Mouse (Mus musculus): Measurements from ENCODE around the gene Gnb1.

The Gnb1 gene

DNA sequence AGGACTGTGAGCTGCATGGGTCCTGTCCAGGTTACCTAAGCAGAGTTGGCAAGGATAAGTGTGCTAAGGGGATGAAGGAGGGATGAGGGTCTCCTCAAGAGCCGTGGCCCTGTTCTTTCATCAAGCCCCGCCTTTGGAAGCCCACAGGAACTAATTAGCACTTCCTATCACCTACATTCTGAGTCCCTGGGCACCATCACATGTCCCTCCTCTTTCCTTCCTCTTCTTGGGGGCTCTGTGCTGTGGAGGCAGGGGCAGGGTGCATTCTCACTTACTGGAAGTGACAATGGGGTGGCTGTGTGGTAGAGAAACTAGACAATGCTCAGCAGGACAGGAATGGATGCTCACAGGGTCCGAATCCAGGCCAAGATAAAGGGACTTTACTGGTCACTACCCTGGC lies 3.4 kb upstream of the Gnb1 start:
- no peak for DNase-seq

GRCm38 (mm10) chr4:155488232-155489025 lies 2.7 kb upstream of the Gnb1 start:
- DNase-seq, result peak; percentile 61

- no peak for DNase-seq
Observed at GRCm38 (mm10) chr4:155489101-155489970, 1.8 kb upstream of the Gnb1 start.

GRCm38 (mm10) chr4:155490456-155490855 lies 705 bp upstream of the Gnb1 start:
- DNase-seq, result no peak

DNA sequence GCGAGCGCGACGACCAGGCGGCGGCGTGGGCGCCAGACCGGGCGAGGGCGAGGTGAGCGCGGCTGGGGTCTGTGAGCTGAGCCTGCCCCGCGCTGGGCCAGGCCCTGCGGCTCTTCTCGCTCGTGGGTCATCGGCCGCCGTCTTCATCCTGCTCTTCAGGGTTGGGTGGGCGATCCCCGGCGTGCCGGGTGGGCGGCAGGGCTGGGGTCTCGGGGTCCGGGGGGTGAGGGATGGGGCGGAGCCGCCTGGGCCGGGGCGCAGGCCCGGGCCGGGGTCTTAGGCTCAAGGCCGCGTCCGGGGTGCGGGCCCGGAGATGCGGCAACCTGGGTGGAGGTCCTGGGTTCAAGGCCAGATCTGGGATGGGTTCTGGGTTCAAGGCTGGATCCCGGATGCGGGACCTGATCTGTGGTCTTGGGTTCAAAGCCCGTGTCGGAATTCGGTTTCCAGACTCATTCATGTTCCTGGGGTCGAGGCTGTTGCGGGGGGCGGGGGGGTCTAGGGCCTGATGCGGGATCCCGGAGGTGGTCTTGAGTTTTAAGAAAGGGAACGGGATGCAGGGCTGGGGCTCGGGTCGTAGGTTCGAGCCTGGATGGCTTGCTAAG lies 469 bp downstream of the Gnb1 start:
- peak; percentile 65 for DNase-seq

- peak; percentile 75 for DNase-seq
Observed at GRCm38 (mm10) chr4:155492131-155492633, 1.0 kb downstream of the Gnb1 start.

DNA sequence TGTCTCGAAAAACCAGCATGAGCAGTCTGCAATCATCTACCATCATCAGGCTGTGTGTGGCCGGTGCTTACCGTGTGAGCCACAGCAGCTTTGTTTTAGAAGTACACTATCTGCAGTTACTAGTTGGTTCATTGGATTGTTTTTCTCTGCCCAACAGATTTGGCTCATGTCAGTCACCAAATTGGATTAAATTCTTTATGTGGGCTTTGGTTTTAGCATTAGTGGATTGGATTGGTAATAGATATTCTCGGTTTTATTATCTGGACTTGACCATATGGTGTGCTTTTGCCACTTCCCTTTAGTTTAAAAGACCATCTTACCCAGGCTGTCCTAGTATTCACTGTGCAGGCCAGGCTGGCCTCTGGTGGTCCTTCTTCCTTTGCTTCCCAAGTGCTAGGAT lies 3.7 kb downstream of the Gnb1 start:
- DNase-seq, result no peak

DNA sequence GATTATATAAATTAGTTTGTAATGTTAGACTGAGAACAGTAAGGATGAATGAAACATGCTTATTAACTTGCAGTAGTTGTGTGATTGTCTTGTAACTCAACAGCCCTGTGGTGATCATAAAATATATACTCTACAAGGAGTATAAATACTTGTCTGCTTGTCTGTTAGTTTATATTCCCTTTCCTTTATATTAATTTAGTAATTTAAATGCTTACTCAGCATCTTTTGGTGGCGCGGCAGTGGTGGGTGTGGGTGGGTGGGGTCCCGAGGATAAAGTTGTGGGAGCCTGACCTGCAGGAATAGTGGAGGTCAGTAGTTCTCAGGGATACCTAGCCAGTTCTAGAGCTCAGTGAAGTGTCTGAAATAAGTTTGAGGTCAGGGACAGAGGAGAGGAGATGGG lies 6.8 kb downstream of the Gnb1 start:
- no peak for DNase-seq

DNA sequence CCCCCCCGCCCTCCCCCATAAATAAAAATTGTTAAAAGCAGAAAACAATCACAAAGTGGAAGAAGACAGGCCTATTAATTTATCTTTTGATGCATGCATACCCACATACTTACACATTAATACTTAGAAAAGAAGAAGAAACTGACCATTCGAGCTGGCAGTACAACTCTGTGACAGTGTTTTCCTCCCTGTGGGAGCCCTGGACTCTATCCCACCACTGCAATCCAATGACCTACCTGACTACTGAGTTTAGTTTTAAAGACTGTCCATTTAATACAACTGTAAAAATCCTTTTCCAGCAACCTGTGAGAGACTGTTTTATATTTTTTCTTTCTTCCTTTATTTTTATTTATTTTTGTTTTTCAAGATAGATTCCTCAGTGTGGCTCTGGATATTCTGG lies 10.0 kb downstream of the Gnb1 start:
- DNase-seq, result no peak

DNA sequence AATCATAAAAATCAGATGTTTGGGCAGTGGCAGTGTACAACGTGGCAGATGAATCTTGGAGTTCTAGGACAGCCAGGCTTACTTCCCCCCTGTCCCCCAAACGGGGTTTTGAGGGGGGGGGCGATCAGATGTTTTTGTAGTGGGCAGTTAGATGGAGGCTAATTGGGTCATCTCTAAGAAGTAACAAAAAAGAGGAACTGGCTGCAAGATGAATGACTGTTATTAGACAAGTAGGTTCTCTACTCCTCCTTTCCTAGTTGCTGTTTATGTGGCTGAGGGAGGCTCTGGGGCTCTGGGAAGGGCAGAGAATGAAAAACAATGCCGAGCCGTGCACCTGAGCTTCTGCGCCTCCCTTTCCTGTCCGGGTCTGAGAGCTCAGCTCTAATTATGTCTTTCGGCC lies 13.9 kb downstream of the Gnb1 start:
- no peak for DNase-seq

DNA sequence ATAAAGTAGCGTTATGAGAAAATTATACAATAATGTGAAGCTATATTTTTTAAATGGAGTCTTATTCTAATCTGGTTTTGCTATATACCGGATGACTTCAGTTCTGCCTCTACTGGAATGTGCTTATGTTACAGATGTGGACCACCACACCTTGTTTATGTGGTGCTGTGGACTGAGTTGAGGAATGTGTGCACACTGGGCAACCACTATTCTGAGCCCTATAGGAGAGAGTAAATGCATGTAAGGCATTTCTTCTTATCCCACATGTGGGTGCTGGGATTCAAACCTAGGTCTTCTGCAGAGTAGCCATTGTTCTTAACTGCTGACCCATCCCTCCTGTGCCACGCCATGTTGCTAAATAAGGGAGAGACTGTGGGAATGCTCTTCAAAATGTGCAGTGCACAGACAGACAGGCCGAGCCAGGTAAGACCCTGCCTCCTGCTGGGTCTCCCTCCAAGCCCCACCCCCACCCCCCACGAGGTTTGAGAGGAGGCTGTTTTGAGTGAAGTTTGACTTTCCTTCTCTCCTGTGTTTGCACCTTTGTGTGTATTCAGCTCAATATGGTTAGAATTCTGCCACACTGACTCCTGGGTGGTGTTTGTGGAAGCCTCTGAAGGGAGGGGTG lies 14.6 kb downstream of the Gnb1 start:
- DNase-seq, result no peak

DNA sequence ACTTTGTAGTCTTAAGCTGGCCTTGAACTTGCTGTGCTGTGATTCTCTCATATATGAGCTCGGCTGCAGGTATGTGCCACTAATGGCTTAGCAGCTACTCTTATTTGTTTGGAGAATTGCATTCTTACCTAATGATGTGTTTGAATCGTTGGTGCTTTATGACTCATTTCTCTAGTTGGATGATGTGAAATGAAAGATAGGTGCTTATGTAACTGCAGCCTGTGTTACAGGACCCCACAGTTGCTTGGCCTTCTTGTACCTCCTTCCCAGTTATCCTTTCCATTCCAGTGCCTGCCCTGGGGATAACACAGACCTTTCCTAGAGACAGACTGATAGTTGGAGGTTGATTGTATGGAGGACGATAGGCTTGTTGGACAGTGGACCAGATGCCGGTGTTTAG lies 17.5 kb downstream of the Gnb1 start:
- no peak for DNase-seq

DNA sequence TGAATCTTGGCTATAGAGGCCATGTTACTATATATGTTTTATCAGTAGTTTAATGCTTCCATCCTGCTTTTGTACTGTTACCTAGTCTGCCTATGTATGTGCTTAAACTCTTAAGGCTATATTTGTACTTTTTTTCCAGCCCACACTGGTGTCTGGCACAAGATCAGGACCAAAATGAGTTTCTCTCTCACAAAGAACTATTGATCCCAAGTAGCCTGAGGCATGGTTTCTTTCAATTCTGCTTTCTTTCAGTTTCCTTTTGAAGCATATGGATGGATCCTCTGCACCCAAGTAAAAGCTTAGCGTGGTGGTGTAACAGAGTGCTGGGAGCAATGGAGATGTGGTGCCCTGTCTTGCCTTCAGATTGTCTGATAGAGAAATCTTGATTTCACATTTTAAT lies 19.8 kb downstream of the Gnb1 start:
- DNase-seq, result no peak

GRCm38 (mm10) chr4:155514810-155515209 lies 23.6 kb downstream of the Gnb1 start:
- no peak for DNase-seq

DNA sequence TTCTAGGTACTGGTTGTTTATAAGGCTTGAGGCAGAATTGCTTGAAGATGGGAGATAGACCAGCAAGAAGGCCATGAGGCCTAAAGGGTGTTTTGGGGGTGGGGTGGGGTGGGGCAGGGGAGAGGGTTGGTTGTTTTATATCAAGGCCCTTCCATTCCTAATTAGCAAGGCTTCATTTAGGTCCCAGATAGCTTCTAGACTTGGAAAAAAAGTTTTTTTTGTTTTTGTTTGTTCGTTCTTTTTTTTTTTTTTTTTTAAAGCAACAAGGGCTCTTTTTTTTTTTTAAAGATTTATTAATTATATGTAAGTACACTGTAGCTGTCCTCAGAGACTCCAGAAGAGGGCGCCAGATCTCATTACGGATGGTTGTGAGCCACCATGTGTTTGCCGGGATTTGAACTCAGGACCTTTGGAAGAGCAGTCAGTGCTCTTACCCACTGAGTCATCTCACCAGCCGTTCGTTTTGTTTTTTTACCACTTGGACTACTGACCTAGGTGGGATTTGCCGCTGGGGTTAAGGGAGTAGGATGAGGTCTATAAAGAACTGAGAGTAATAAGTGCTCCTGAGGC lies 26.9 kb downstream of the Gnb1 start:
- DNase-seq, result no peak

DNA sequence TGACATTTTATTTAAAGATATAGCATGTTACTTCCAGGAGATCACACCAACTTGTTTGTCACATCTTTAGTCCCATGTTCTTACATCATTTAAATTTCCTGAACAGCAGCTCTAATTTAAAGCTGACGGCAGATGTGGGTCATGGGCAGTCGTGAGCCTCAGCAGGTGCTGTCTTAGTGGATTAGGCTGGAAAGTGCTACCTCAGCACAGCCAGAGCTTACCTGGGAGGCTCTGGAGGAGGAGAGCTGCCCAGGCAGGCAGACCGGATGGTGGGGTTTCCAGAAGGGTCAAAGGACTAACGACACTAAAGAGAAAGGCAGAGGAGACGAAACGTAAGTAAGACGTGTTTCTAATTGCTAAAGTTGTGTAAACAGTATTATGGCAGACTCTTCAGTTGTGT lies 31.2 kb downstream of the Gnb1 start:
- DNase-seq, result no peak

- no peak for DNase-seq
Observed at GRCm38 (mm10) chr4:155525751-155526150, 34.6 kb downstream of the Gnb1 start.

DNA sequence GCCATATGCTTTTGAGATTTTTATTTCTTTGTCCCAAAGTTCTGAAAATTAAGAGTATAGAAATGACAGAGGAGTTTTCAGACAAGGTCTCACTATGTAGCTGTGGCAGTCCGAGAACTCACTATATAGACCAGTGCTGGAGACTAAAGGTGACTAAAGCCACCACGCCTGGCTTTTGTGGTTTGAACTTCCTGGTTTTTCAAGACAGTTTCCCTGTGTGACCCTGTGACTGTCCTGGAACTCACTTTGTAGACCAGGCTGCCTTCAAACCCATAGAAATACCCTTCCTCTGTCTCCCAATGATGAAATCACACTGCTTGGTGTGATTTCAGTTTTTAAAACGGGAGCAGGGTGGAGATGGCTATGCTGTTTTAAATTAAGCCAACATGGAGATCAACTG lies 38.1 kb downstream of the Gnb1 start:
- no peak for DNase-seq

- no peak for DNase-seq
Observed at GRCm38 (mm10) chr4:155549993-155550392, 58.8 kb downstream of the Gnb1 start.

DNA sequence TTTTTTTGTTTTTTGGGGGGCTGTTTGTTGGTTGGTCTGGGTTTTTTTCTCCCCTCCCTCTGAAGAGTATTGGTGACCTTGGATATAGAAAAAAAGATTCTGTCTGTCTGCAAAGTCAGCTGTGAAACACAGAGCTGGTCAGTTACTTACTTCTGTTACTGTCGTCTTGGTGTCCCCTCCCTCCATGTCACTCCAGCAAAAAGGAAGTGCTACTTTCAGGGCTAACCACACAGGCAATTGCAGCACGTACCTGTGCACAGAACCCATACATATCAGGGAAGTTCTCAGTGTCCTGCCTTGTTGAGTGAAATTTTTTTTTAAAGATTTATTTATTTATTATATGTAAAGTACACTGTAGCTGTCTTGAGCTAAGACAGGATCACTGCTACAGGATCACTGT lies 59.3 kb downstream of the Gnb1 start:
- DNase-seq, result no peak

DNA sequence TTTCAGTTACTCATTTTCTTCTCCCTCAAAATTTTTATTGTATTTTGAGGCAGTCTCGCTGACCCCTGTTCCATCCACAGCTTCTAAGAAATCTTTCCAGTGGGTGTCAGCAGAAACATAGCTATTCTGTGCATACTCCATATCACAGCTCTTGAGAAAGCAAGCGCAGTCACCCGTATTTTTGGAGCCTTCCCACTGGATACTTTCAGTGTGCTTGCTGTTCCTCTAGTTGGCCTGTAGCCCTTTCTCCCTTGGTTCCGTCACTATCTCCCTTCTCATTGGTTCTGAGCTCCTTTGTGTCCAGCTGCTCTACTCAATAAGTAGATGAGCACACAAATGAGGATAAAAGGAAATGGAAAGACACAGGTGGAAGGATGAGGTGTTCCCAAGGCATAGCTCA lies 59.9 kb downstream of the Gnb1 start:
- DNase-seq, result no peak

- DNase-seq, result no peak
Observed at GRCm38 (mm10) chr4:155552917-155553532, 61.9 kb downstream of the Gnb1 start.

All from embryo, embryonic 11 days (tissue).